Mouse (Mus musculus) T-cell, adult 66 days (primary cell): Measurements from ENCODE around the gene Zgrf1. TPM values are rescaled to one million over a fixed set of nuclear protein-coding genes. Genes with fewer than 3 reads are reported as not detected.

Experiments
- total RNA-seq, 2 experiments: library from RNA; stranded (reverse); gene quantifications; 3 replicates in 1 of 2; 4 replicates in 1 of 2; pipeline ENCODE4 v1.2.4; 2023

Gene Zgrf1
- 1 to 10 TPM; 7.7 to 8.2 TPM for total RNA-seq

DNA sequence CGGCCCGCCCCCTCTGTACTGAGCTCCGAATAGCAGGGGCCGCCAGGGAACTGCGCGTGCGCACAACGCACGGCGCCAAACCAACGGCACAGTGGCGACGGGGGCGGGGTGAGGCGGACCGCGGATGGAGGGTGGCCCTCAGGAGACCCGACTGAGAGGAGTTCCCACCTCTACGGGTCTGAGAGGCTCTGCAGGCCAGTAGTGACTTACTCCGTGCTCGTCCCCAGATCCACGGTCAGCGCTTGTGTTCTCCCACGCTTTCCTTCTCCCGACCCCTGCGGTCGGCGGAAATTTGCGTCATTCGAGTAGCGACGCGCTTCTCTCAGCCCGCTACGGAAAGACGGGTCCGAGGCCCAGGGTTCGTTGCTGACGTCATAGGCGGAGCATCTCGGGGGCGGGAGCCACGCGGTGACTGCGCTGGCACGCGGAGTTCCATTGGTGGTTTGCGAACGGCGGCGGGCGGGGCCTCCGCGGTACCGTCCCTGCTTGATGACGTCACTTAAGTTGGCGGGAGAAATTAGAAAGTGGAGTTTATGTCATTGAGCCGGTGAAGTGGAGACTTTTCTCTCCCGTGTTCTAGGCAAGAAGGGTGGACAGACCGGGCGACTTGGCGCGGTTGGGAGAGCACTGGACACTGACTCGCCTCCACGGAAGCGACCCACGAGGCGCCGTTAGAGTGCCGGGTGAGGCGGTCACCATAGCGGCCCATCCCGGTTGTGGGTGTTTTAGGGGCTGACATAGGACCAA lies at the start of gene Zgrf1, which contains the start of gene Larp7:
Zgrf1 (plus strand) TSS at position 517 of the 747 bp plus-strand sequence.
Larp7 (minus strand) TSS at position 377 of the 747 bp plus-strand sequence.

GRCm38 (mm10) chr3:127633080-127634032 lies 80.1 kb downstream of the Zgrf1 start, which contains the start of gene Neurog2:
TSS of gene Neurog2 (plus strand) at chr3:127633135.

Other genes starting within 250 kb of the Zgrf1 start
- gene Ank2, start 54.1 kb upstream of the Zgrf1 start, total RNA-seq: under 1 TPM; 0.09 to 0.55 TPM
- 10 to 100 TPM; 36.8 to 37.8 TPM for gene Larp7, start 140 bp upstream of the Zgrf1 start, total RNA-seq
- gene Neurog2, start 79.6 kb downstream of the Zgrf1 start, total RNA-seq: under 1 TPM in 1 of 2 experiments, not detected in 1; 0.23 TPM
- 1 to 10 TPM; 5.2 to 5.9 TPM for gene Alpk1, start 227.0 kb downstream of the Zgrf1 start, total RNA-seq
- gene Tifa, start 236.3 kb downstream of the Zgrf1 start, total RNA-seq: 1 to 10 TPM in 1 of 2 experiments, under 1 TPM in 1; 0.50 to 1.3 TPM